Mouse (Mus musculus) small intestine, adult 10 weeks (tissue): ENCODE data around the gene Ccer1. TPM values are rescaled to one million over a fixed set of nuclear protein-coding genes. Genes with fewer than 3 reads are reported as not detected.

Experiments
- polyA plus RNA-seq: library from polyadenylated mRNA; stranded (reverse); fragments of 350-450 nt; fragmentation: Illumina TruSeq; extraction: RNeasy Lipid Tissue Mini Kit (QIAGEN cat#74804); gene quantifications from one replicate; pipeline ENCODE4 v1.2.3, GENCODE M21; 2014; ENCODE audit warnings: low replicate concordance

Ccer1 gene
- not detected for polyA plus RNA-seq

GRCm38 (mm10) chr10:97692913-97693312, at the start of gene Ccer1:
Gene Ccer1, plus strand, starts transcription at chr10:97693059.

GRCm38 (mm10) chr10:97643768-97644167, 49.1 kb upstream of the Ccer1 start, which contains the start of gene Epyc:
Gene Epyc, plus strand, starts transcription at chr10:97644068.

GRCm38 (mm10) chr10:97726655-97727054, 33.8 kb downstream of the Ccer1 start, which contains the start of gene C030005K15Rik:
Gene C030005K15Rik, minus strand, starts transcription at chr10:97726755.

Other genes with a start within 250 kb of the Ccer1 start
- gene Dcn, start 213.4 kb upstream of the Ccer1 start, polyA plus RNA-seq: 316 TPM
- gene Lum, start 127.9 kb upstream of the Ccer1 start, polyA plus RNA-seq: 49.0 TPM
- not detected for gene Kera, start 86.2 kb upstream of the Ccer1 start, polyA plus RNA-seq
- gene Epyc, start 49.0 kb upstream of the Ccer1 start, polyA plus RNA-seq: 0.48 TPM
- not detected for gene C030005K15Rik, start 33.7 kb downstream of the Ccer1 start, polyA plus RNA-seq